Mouse (Mus musculus): ENCODE results near the gene Galntl6. TPM values are rescaled to one million over a fixed set of nuclear protein-coding genes. Genes with fewer than 3 reads are reported as not detected.

Gene Galntl6
- polyA plus RNA-seq, 1 experiment from 2014 or later, result 10.3 TPM

DNA sequence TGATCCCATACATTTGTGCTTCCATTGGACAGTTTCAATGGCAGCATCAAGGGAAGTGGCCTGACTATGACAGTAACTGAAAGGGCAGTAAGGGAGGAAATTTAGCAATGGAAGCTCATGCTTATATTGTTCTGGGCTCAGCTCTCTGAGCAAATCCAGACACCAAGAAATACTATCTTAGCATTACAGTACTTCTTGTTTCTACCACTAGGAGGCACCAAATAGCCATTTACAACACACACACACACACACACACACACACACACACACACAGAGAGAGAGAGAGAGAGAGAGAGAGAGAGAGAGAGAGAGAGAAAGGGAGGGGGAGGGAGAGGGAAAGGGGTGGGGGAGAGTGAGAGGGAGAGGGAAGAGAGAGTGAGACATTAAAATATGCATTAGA is 1023.6 kb downstream of the Galntl6 start:
- Histone ChIP-seq H3K36me3 (no peaks in the 10 kb centered on the region), H3K9ac (no peak overlapping the region), H3K27me3 (no peaks in the 10 kb centered on the region), H3K4me2 (no peak overlapping the region), H3K4me3 (no peak overlapping the region), H3K9me3 (no peaks in the 10 kb centered on the region), H3K27ac (replicated peaks) (no peak overlapping the region), H3K4me1 (replicated peaks) (no peaks in the 10 kb centered on the region)
- no peak for ATAC-seq (ENCODE audit: low read depth)

- WGBS, result 56% methylated on average over 11 of the region's 11 CpGs
- H3K9ac ChIP-seq, result no peak overlapping the region
- H3K27me3 ChIP-seq, result no peaks in the 10 kb centered on the region
- H3K36me3 ChIP-seq, result no peaks in the 10 kb centered on the region
- H3K27ac ChIP-seq (replicated peaks), result no peak overlapping the region
- H3K9me3 ChIP-seq, result no peaks in the 10 kb centered on the region
- H3K4me3 ChIP-seq, result no peak overlapping the region
- H3K4me1 ChIP-seq (replicated peaks), result no peaks in the 10 kb centered on the region
- no peak overlapping the region for H3K4me2 ChIP-seq
- no peak for ATAC-seq (ENCODE audit: low read depth)
Measured at GRCm38 (mm10) chr8:57879452-57879851, 1033.0 kb downstream of the Galntl6 start.

DNA sequence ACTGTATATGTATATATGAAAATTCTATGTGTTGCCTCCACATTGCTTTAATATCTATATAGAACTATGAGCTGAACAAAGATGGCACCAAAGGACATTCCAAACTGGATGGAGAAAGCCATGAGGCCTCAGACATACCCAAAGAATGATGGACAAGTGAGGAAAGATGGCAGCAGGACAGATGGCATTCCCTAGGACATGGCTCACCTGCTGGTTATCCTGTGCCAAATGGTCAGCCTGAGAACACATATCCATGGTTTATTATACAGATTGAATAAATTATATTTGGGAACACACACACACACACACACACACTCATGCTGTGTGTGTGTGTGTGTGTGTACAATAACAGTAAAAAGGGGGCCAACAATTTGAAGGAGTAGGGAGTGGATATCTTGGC is 1063.4 kb downstream of the Galntl6 start:
- no peak overlapping the region for H3K27ac ChIP-seq (replicated peaks)
- H3K9me3 ChIP-seq, result no peaks in the 10 kb centered on the region
- no peak overlapping the region for H3K4me3 ChIP-seq
- H3K27me3 ChIP-seq, result no peaks in the 10 kb centered on the region
- no peaks in the 10 kb centered on the region for H3K36me3 ChIP-seq
- no peak for ATAC-seq (ENCODE audit: low read depth)
- no peak overlapping the region for H3K9ac ChIP-seq
- peaks cover 5% of the 10 kb centered on the region; the same call in 1 of the 2 replicates for H3K4me1 ChIP-seq (replicated peaks)
- no peak overlapping the region for H3K4me2 ChIP-seq

- 78% methylated on average over 5 of the region's 5 CpGs for WGBS
- H3K4me1 ChIP-seq (replicated peaks), result no peaks in the 10 kb centered on the region
- H3K9me3 ChIP-seq, result no peaks in the 10 kb centered on the region
- H3K36me3 ChIP-seq, result no peaks in the 10 kb centered on the region
- H3K4me3 ChIP-seq, result no peak overlapping the region
- H3K4me2 ChIP-seq, result no peak overlapping the region
- no peak overlapping the region for H3K27ac ChIP-seq (replicated peaks)
- H3K9ac ChIP-seq, result no peak overlapping the region
- no peak for ATAC-seq (ENCODE audit: low read depth)
- no peaks in the 10 kb centered on the region for H3K27me3 ChIP-seq
Measured at GRCm38 (mm10) chr8:57843461-57843860, 1069.0 kb downstream of the Galntl6 start.

GRCm38 (mm10) chr8:57842462-57843391 is 1069.7 kb downstream of the Galntl6 start:
- ATAC-seq (ENCODE audit: low read depth), result no peak

DNA sequence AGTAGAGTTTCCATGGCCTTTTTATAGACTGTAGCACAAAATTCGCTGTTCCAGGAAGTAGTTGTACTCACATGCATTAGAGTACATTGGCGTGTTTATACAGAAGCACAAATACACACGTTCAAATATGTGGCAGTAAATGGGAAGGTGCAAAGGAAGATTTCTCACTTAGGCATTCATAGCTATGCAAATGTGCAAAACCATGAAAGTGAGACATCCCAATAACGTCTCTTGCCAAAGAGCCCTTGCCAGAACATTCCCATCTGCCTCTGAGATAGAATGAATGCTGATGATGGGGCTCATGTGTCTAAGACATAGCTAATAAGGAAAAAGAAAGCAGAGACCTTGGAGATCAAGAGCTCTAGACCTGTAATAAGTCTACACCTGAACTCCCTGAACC is 1071.0 kb downstream of the Galntl6 start:
- Histone ChIP-seq H3K36me3 (no peaks in the 10 kb centered on the region), H3K4me1 (replicated peaks) (peaks cover under 1% of the 10 kb centered on the region), H3K4me2 (no peak overlapping the region), H3K9ac (no peak overlapping the region), H3K27ac (replicated peaks) (no peak overlapping the region), H3K4me3 (no peak overlapping the region), H3K9me3 (no peaks in the 10 kb centered on the region), H3K27me3 (no peaks in the 10 kb centered on the region)
- 82% methylated on average over 4 of the region's 4 CpGs for WGBS
- ATAC-seq (ENCODE audit: low read depth), result no peak

More at GRCm38 (mm10) chr8:57842462-57843391, 1069.7 kb downstream of the Galntl6 start:
- Histone ChIP-seq H3K27me3 (no peaks in the 10 kb centered on the region), H3K4me2 (no peak overlapping the region), H3K4me1 (replicated peaks) (no peaks in the 10 kb centered on the region), H3K9ac (no peak overlapping the region), H3K9me3 (no peaks in the 10 kb centered on the region), H3K4me3 (no peak overlapping the region), H3K27ac (replicated peaks) (no peak overlapping the region), H3K36me3 (no peaks in the 10 kb centered on the region)
- WGBS, result 74% methylated on average over 13 of the region's 13 CpGs

DNA sequence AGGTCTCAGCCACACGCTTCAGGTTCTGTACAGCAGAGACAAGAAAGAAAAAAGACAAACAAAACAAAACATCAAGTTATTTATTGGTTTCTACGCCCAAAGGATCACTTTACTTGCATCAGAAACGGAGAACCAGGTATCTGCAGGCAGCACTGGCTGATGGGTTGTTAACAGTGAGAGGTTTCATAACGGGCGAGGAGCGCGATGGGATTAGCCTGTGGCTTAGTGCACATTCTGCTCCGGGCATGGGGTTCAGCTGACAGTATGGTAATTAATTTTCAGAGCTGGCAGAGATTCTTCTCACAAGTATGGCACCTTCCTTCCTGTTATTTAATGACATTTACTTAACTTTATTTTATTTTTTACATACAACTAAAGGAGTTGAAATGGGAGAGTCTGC is 1075.1 kb downstream of the Galntl6 start:
- no peak overlapping the region for H3K27ac ChIP-seq (replicated peaks)
- H3K27me3 ChIP-seq, result no peaks in the 10 kb centered on the region
- H3K36me3 ChIP-seq, result no peaks in the 10 kb centered on the region
- no peak overlapping the region for H3K9ac ChIP-seq
- WGBS, result 70% methylated on average over 8 of the region's 8 CpGs
- no peak for ATAC-seq (ENCODE audit: low read depth)
- H3K4me3 ChIP-seq, result no peak overlapping the region
- no peaks in the 10 kb centered on the region for H3K9me3 ChIP-seq
- peaks cover 4% of the 10 kb centered on the region for H3K4me1 ChIP-seq (replicated peaks)
- H3K4me2 ChIP-seq, result no peak overlapping the region

DNA sequence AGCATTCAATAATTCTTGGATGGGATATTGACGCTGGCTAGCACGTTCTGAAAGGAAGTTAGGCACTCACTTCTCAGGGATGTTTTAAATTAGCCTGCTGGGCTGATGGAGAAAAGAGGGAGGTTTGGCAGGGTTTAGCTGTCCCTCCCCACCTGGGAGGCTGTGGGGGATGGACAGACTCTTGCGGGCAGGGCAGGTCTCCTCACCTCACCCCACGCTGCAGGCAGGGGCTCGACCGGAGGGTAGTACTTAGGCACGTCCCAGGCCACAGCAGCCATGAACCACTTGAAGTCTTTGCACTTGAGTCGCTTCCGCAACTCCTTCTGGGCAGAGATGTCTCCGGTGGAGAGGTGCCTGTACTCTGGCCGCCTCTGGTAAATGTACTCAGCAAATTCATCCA is 1075.5 kb downstream of the Galntl6 start:
- no peak overlapping the region for H3K4me2 ChIP-seq
- no peak for ATAC-seq (ENCODE audit: low read depth)

GRCm38 (mm10) chr8:57836201-57836883 is 1076.1 kb downstream of the Galntl6 start:
- Histone ChIP-seq H3K4me1 (replicated peaks) (peaks cover 4% of the 10 kb centered on the region), H3K36me3 (no peaks in the 10 kb centered on the region), H3K4me3 (no peak overlapping the region), H3K9ac (no peak overlapping the region), H3K27ac (replicated peaks) (no peak overlapping the region), H3K27me3 (no peaks in the 10 kb centered on the region), H3K9me3 (no peaks in the 10 kb centered on the region), H3K4me2 (no peak overlapping the region)
- no peak for ATAC-seq (ENCODE audit: low read depth)
- 74% methylated on average over 15 of the region's 15 CpGs for WGBS

More for the DNA sequence above, 1075.5 kb downstream of the Galntl6 start:
- no peaks in the 10 kb centered on the region for H3K27me3 ChIP-seq
- H3K36me3 ChIP-seq, result no peaks in the 10 kb centered on the region
- no peaks in the 10 kb centered on the region for H3K9me3 ChIP-seq
- H3K4me3 ChIP-seq, result no peak overlapping the region
- H3K27ac ChIP-seq (replicated peaks), result no peak overlapping the region
- H3K4me1 ChIP-seq (replicated peaks), result peaks cover 4% of the 10 kb centered on the region
- no peak overlapping the region for H3K9ac ChIP-seq
- 68% methylated on average over 11 of the region's 11 CpGs for WGBS

DNA sequence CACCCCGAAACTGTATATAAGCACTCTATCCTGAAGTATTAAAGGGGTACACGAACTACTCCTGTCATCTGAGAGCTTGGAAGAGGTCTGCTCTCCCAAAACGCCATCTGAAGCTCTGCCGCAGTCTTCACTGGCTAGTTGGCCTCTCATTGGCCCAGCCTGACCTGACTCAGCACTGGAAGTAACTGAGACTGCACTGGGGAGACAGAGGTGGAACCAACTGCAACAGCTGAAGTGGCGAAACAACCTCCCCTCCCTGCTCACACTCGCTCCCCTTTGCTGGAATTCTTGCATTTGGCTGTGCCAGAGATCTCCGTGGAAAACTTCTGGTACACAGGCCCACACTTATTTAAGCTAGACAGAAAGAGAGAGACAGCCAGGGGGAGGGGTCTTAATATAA is 1089.3 kb downstream of the Galntl6 start:
- Histone ChIP-seq H3K4me1 (replicated peaks) (no peaks in the 10 kb centered on the region), H3K9ac (no peak overlapping the region), H3K9me3 (no peaks in the 10 kb centered on the region), H3K27me3 (no peaks in the 10 kb centered on the region), H3K27ac (replicated peaks) (no peak overlapping the region), H3K4me3 (no peak overlapping the region), H3K4me2 (no peak overlapping the region), H3K36me3 (no peaks in the 10 kb centered on the region)
- 76% methylated on average over 7 of the region's 7 CpGs for WGBS
- ATAC-seq (ENCODE audit: low read depth), result no peak

- Histone ChIP-seq H3K36me3 (no peaks in the 10 kb centered on the region), H3K4me2 (no peak overlapping the region), H3K27me3 (no peaks in the 10 kb centered on the region), H3K4me1 (replicated peaks) (no peaks in the 10 kb centered on the region), H3K9me3 (no peaks in the 10 kb centered on the region), H3K27ac (replicated peaks) (no peak overlapping the region), H3K9ac (no peak overlapping the region), H3K4me3 (no peak overlapping the region)
- 50% methylated on average over 7 of the region's 7 CpGs for WGBS
- no peak for ATAC-seq (ENCODE audit: low read depth)
Measured at GRCm38 (mm10) chr8:57816034-57816433, 1096.4 kb downstream of the Galntl6 start.

DNA sequence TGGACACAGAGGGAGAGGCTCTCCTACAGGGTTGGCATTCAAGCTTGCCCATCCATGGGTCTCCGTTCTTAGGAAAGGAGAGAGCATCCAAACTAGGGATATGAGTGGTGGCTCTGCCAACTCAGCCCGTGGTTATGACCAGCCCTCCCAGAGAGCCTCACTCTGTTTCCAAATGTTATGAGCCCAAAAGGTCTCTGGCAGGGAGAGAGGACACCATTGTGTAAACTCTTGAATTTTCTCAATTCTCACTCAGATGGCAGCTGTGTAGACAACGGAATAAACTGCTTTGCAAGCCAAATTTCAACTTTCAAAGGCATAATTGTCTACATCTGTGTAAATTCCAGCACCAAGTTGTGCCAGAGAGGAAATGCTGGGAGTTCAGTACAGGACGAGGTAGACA is 1105.4 kb downstream of the Galntl6 start:
- Histone ChIP-seq H3K4me2 (no peak overlapping the region), H3K4me1 (replicated peaks) (no peaks in the 10 kb centered on the region), H3K9me3 (no peaks in the 10 kb centered on the region), H3K9ac (no peak overlapping the region), H3K36me3 (no peaks in the 10 kb centered on the region), H3K27me3 (no peaks in the 10 kb centered on the region), H3K27ac (replicated peaks) (no peak overlapping the region), H3K4me3 (no peak overlapping the region)
- 74% methylated on average over 4 of the region's 4 CpGs for WGBS
- no peak for ATAC-seq (ENCODE audit: low read depth)
